Mouse (Mus musculus): ENCODE measurements around the gene Npff. TPM values are rescaled to one million over a fixed set of nuclear protein-coding genes. Genes with fewer than 3 reads are reported as not detected.

Npff gene
- polyA plus RNA-seq, 1 experiment from 2014 or later, result 1.2 TPM

DNA sequence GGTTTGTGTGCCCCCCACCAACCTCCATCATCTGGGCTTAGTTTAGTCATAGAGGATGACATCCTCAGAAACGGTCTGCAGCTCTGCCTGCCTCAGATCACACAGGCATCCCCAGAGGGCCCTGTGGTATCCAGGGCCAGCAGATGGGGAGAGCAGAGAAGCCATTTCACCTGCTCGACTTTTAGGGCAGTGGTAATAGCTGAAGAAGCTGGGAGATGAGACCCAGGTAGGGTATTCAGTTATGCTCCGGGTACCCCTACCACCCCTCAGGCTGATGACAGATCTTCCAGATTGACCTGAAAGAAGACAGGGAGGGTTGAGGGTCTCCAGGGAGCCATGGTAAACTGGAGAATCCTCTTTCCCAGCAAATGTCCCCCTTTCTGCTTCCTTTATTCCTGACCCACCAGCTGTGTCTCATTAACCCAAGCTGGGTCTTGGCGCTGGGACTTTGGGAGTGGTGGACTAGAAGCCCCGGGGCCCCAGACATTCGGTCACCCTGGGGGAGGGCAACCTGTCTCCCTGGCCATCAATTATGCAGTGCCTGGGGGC is 13.4 kb downstream of the Npff start:
- H3K36me3 ChIP-seq (ENCODE audit: control insufficient read depth, insufficient read depth, low read length), result no peaks in the 10 kb centered on the region
- H3K9me3 ChIP-seq (ENCODE audit: control insufficient read depth, low read length), result no peaks in the 10 kb centered on the region
- no peak for DNase-seq (ENCODE audit: low spot score)
- H3K4me2 ChIP-seq, result peak overlapping the region; percentile 89
- no peak for ATAC-seq (replicated peaks; ENCODE audit: low FRiP score)
- peaks cover 22% of the 10 kb centered on the region for H3K4me1 ChIP-seq (replicated peaks; ENCODE audit: control insufficient read depth, insufficient read depth, low read length)
- H3K27me3 ChIP-seq (replicated peaks; ENCODE audit: control insufficient read depth, insufficient read depth, low read length), result no peaks in the 10 kb centered on the region
- 26% methylated on average over 6 of the region's 6 CpGs for WGBS
- H3K9ac ChIP-seq (ENCODE audit: low read depth, low read length), result no peak overlapping the region
- H3K27ac ChIP-seq (ENCODE audit: low read depth, low read length), result no peak overlapping the region; the same call in 1 of the 2 replicates
- peak overlapping the region; percentile 60; the same call in 1 of the 2 replicates for H3K4me3 ChIP-seq (ENCODE audit: low read depth, low read length)

- Histone ChIP-seq H3K36me3 (ENCODE audit: control insufficient read depth, insufficient read depth, low read length) (no peaks in the 10 kb centered on the region), H3K4me1 (replicated peaks; ENCODE audit: control insufficient read depth, insufficient read depth, low read length) (peaks cover 15% of the 10 kb centered on the region), H3K27me3 (replicated peaks; ENCODE audit: control insufficient read depth, insufficient read depth, low read length) (no peaks in the 10 kb centered on the region), H3K4me2 (peak overlapping the region; percentile 89), H3K9ac (ENCODE audit: low read depth, low read length) (peak overlapping the region; percentile 47), H3K9me3 (ENCODE audit: control insufficient read depth, low read length) (no peaks in the 10 kb centered on the region), H3K27ac (ENCODE audit: low read depth, low read length) (peak overlapping the region; percentile 58), H3K4me3 (ENCODE audit: low read depth, low read length) (peak overlapping the region; percentile 60)
- DNase-seq (ENCODE audit: low spot score) (peak; percentile 91), ATAC-seq (replicated peaks; ENCODE audit: low FRiP score) (peak; percentile 95)
- 3% methylated on average over 34 of the region's 34 CpGs for WGBS
Measured at GRCm38 (mm10) chr15:102510590-102511284, 14.0 kb downstream of the Npff start.

DNA sequence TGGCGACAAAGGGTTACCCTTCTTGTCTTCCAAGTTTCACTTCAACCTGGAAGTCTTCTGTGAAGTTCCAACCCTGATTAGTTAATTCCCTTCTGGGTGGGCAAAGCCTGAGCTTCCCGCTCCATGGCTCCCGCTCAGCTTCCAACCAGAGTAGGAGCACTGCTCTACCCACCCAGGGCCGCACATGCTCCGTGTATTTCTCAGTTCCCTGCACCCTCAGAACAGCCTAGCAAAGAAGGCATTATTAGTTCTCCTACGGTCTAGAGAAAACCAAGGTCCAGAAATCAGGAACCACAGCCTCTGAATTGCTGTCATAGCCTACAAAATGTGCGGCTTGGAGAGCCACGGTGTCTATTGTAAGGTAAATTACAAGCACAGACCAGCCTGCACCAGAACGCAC is 14.6 kb downstream of the Npff start:
- peak overlapping the region; percentile 58 for H3K27ac ChIP-seq (ENCODE audit: low read depth, low read length)
- no peaks in the 10 kb centered on the region for H3K36me3 ChIP-seq (ENCODE audit: control insufficient read depth, insufficient read depth, low read length)
- H3K9ac ChIP-seq (ENCODE audit: low read depth, low read length), result peak overlapping the region; percentile 47
- H3K4me1 ChIP-seq (replicated peaks; ENCODE audit: control insufficient read depth, insufficient read depth, low read length), result peaks cover 13% of the 10 kb centered on the region
- H3K9me3 ChIP-seq (ENCODE audit: control insufficient read depth, low read length), result no peaks in the 10 kb centered on the region
- DNase-seq (ENCODE audit: low spot score) (no peak), ATAC-seq (replicated peaks; ENCODE audit: low FRiP score) (no peak; the same call in none of the 2 replicates)
- H3K4me2 ChIP-seq, result peak overlapping the region; percentile 89
- peak overlapping the region; percentile 60 for H3K4me3 ChIP-seq (ENCODE audit: low read depth, low read length)
- no peaks in the 10 kb centered on the region for H3K27me3 ChIP-seq (replicated peaks; ENCODE audit: control insufficient read depth, insufficient read depth, low read length)
- WGBS, result 10% methylated on average over 9 of the region's 9 CpGs

- H3K36me3 ChIP-seq (ENCODE audit: control insufficient read depth, insufficient read depth, low read length), result 0 out of 2 replicates have a peak, but pooled peaks cover 7% of the 10 kb centered on the region
- H3K4me3 ChIP-seq (ENCODE audit: low read depth, low read length), result no peak overlapping the region
- DNase-seq (ENCODE audit: low spot score) (no peak), ATAC-seq (replicated peaks; ENCODE audit: low FRiP score) (no peak)
- H3K27ac ChIP-seq (ENCODE audit: low read depth, low read length), result no peak overlapping the region
- H3K9ac ChIP-seq (ENCODE audit: low read depth, low read length), result no peak overlapping the region
- WGBS, result 77% methylated on average over 3 of the region's 3 CpGs
- H3K9me3 ChIP-seq (ENCODE audit: control insufficient read depth, low read length), result no peaks in the 10 kb centered on the region
- no peaks in the 10 kb centered on the region for H3K27me3 ChIP-seq (replicated peaks; ENCODE audit: control insufficient read depth, insufficient read depth, low read length)
- H3K4me1 ChIP-seq (replicated peaks; ENCODE audit: control insufficient read depth, insufficient read depth, low read length), result peaks cover 13% of the 10 kb centered on the region
- no peak overlapping the region for H3K4me2 ChIP-seq
Measured at GRCm38 (mm10) chr15:102508336-102508735, 16.4 kb downstream of the Npff start.

GRCm38 (mm10) chr15:102507561-102507960 is 17.2 kb downstream of the Npff start:
- H3K9ac ChIP-seq (ENCODE audit: low read depth, low read length), result no peak overlapping the region
- H3K4me3 ChIP-seq (ENCODE audit: low read depth, low read length), result no peak overlapping the region
- H3K4me2 ChIP-seq, result no peak overlapping the region
- H3K27me3 ChIP-seq (replicated peaks; ENCODE audit: control insufficient read depth, insufficient read depth, low read length), result no peaks in the 10 kb centered on the region
- no peaks in the 10 kb centered on the region for H3K9me3 ChIP-seq (ENCODE audit: control insufficient read depth, low read length)
- H3K4me1 ChIP-seq (replicated peaks; ENCODE audit: control insufficient read depth, insufficient read depth, low read length), result peaks cover 13% of the 10 kb centered on the region
- DNase-seq (ENCODE audit: low spot score) (no peak), ATAC-seq (replicated peaks; ENCODE audit: low FRiP score) (no peak)
- peaks cover 11% of the 10 kb centered on the region for H3K36me3 ChIP-seq (ENCODE audit: control insufficient read depth, insufficient read depth, low read length)
- no peak overlapping the region for H3K27ac ChIP-seq (ENCODE audit: low read depth, low read length)

DNA sequence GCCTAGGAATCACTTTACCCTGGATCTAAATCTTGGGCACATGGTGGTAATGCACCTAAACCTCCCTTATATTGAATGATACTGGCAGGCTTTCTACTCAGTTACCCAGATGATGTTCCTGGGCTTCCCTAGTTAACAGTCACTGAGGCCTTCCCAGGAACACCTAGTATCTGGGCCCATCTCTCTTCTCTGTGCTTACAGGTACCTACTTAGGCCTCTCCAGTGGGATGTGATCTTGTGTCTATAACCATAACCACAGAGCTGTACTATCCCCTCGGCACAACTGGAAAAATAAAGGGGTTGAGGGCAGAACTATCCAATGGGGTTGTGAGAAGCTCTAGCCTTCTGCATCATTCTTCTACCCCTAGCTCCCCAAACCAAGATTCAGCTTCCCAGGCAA is 17.9 kb downstream of the Npff start:
- Histone ChIP-seq H3K4me2 (no peak overlapping the region), H3K9me3 (ENCODE audit: control insufficient read depth, low read length) (no peaks in the 10 kb centered on the region), H3K36me3 (ENCODE audit: control insufficient read depth, insufficient read depth, low read length) (peaks cover 17% of the 10 kb centered on the region), H3K9ac (ENCODE audit: low read depth, low read length) (no peak overlapping the region), H3K27ac (ENCODE audit: low read depth, low read length) (no peak overlapping the region), H3K4me3 (ENCODE audit: low read depth, low read length) (no peak overlapping the region), H3K27me3 (replicated peaks; ENCODE audit: control insufficient read depth, insufficient read depth, low read length) (no peaks in the 10 kb centered on the region), H3K4me1 (replicated peaks; ENCODE audit: control insufficient read depth, insufficient read depth, low read length) (peaks cover 11% of the 10 kb centered on the region)
- WGBS, result 79% methylated on average over 1 of the region's 1 CpGs
- ATAC-seq (replicated peaks; ENCODE audit: low FRiP score) (no peak), DNase-seq (ENCODE audit: low spot score) (no peak)

- WGBS, result 55% methylated on average over 2 of the region's 2 CpGs
- no peak for DNase-seq (ENCODE audit: low spot score)
- no peaks in the 10 kb centered on the region for H3K27me3 ChIP-seq (replicated peaks; ENCODE audit: control insufficient read depth, insufficient read depth, low read length)
- no peaks in the 10 kb centered on the region for H3K9me3 ChIP-seq (ENCODE audit: control insufficient read depth, low read length)
- H3K4me1 ChIP-seq (replicated peaks; ENCODE audit: control insufficient read depth, insufficient read depth, low read length), result peaks cover 7% of the 10 kb centered on the region
- peaks cover 21% of the 10 kb centered on the region for H3K36me3 ChIP-seq (ENCODE audit: control insufficient read depth, insufficient read depth, low read length)
- no peak overlapping the region for H3K27ac ChIP-seq (ENCODE audit: low read depth, low read length)
- H3K4me3 ChIP-seq (ENCODE audit: low read depth, low read length), result no peak overlapping the region
- H3K4me2 ChIP-seq, result no peak overlapping the region
- H3K9ac ChIP-seq (ENCODE audit: low read depth, low read length), result no peak overlapping the region
- no peak for ATAC-seq (replicated peaks; ENCODE audit: low FRiP score)
Measured at GRCm38 (mm10) chr15:102506464-102506830, 18.3 kb downstream of the Npff start.

DNA sequence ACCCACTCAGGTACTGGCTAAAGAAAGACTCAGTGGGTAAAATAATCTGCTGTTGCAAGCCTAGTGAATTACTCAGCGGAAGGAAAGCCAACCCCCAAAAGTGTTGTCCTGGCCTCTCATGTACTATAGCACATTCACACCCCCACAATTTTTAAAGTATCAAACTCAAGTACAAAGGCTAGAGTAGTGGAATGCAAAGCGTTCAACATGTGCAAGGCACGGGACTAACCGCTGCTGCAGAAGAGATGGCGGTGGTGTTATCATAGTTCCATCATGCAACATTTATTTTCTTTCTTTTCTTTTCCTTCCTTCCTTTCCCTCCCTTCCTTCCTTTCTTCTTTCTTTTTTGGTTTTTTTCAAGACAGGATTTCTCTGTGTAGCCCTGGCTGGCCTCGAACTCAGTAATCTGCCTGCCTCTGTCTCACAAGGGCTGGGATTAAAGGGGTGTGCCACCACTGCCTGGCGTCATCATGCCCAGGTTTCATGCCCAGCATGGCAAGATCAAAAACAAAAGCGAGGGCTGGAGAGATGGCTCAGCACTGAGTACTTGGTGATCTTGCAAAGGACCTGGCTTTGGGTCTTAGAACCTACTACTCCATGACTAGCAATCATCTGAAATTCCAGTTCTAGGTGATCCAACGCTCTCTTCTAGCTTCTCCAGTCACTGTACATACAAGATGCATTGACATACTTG is 18.8 kb downstream of the Npff start:
- WGBS, result 83% methylated on average over 9 of the region's 9 CpGs
- Histone ChIP-seq H3K9me3 (ENCODE audit: control insufficient read depth, low read length) (no peaks in the 10 kb centered on the region), H3K4me2 (no peak overlapping the region), H3K36me3 (ENCODE audit: control insufficient read depth, insufficient read depth, low read length) (peaks cover 27% of the 10 kb centered on the region), H3K27me3 (replicated peaks; ENCODE audit: control insufficient read depth, insufficient read depth, low read length) (no peaks in the 10 kb centered on the region), H3K9ac (ENCODE audit: low read depth, low read length) (no peak overlapping the region), H3K4me3 (ENCODE audit: low read depth, low read length) (no peak overlapping the region), H3K4me1 (replicated peaks; ENCODE audit: control insufficient read depth, insufficient read depth, low read length) (peaks cover 2% of the 10 kb centered on the region), H3K27ac (ENCODE audit: low read depth, low read length) (no peak overlapping the region)
- ATAC-seq (replicated peaks; ENCODE audit: low FRiP score) (no peak), DNase-seq (ENCODE audit: low spot score) (no peak)

Measured in liver, embryonic 11.5 days (tissue).